Mouse (Mus musculus): ENCODE measurements around the gene Nipa1. TPM values are rescaled to one million over a fixed set of nuclear protein-coding genes. Genes with fewer than 3 reads are reported as not detected.

Gene Nipa1
- polyA plus RNA-seq, 1 experiment: 2.3 TPM

DNA sequence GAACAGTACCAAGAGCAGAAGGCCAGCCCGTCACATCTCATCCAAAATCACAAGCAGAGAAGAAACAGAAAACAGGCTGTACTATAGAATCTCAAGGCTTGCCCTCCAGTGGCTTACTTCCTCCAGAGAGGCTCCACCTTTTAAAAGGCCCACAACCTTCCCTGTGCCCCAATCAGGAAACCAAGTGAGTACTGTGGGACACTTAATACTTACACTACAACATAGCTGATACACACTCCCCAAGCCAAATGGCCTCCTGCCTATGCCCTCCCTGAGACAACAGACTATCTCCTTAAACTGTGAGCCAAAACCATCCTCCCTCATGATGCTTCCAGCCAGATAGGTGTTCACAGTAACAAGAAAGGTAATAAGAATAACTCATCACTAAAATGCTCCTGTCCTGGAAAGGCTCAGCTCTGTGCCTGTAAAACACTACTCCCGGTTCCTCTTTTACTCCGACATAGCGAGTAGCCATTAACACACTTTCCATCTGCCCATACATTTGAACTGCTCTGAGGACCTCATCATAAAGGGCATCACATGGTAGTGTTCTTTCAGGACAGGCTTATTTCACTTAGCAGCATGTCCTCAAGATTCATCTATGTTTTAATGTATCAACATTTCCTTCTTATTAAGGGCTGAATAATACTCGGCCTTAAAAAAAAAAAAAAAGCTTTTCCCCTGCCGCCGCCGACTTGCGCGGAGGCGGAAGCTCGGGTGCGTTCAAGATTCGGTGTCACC lies 6.3 kb downstream of the Nipa1 start:
- Histone ChIP-seq H3K4me3 (ENCODE audit: low read depth, low read length) (no peak overlapping the region), H3K27me3 (ENCODE audit: control insufficient read depth, insufficient read depth, low read length, poor library complexity, severe bottlenecking) (no peaks in the 10 kb centered on the region; the same call in 1 of the 2 replicates), H3K9me3 (replicated peaks; ENCODE audit: control insufficient read depth, insufficient read depth, low read length, poor library complexity, severe bottlenecking) (no peaks in the 10 kb centered on the region), H3K36me3 (ENCODE audit: control insufficient read depth, insufficient read depth, low read length, poor library complexity, severe bottlenecking) (no peaks in the 10 kb centered on the region), H3K4me1 (ENCODE audit: control insufficient read depth, insufficient read depth, low read length) (no peaks in the 10 kb centered on the region), H3K9ac (ENCODE audit: low read depth, poor library complexity, severe bottlenecking) (no peak overlapping the region), H3K27ac (ENCODE audit: insufficient read depth, low read length) (no peak overlapping the region)
- TF ChIP-seq POLR2A (IDR thresholded peaks at IDR 0.05; ENCODE audit: insufficient read depth, low read length): no peak
- no peak for TF ChIP-seq EP300 (IDR thresholded peaks at IDR 0.05; ENCODE audit: insufficient read depth, low read depth, low read length)
- no peak for TF ChIP-seq CTCF (IDR thresholded peaks at IDR 0.05; ENCODE audit: low read depth, low read length)

DNA sequence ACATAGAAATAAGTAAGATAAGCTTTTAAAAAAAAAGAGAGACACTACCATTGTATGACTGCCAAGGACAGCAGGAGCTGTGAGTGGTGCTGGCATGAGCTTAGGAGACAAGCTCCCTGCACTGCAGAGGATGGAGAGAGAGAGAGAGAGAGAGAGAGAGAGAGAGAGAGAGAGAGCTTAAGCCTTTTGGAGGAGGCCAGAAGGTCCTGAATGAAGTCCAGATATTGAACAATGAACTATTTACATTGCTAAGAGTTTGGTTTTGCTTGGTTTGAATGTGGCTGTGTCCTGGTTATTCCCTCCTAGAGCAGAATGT lies 8.8 kb downstream of the Nipa1 start:
- Histone ChIP-seq H3K9ac (ENCODE audit: low read depth, poor library complexity, severe bottlenecking) (no peak overlapping the region), H3K27ac (ENCODE audit: insufficient read depth, low read length) (no peak overlapping the region), H3K9me3 (replicated peaks; ENCODE audit: control insufficient read depth, insufficient read depth, low read length, poor library complexity, severe bottlenecking) (no peaks in the 10 kb centered on the region), H3K27me3 (ENCODE audit: control insufficient read depth, insufficient read depth, low read length, poor library complexity, severe bottlenecking) (no peaks in the 10 kb centered on the region; the same call in 1 of the 2 replicates), H3K4me3 (ENCODE audit: low read depth, low read length) (no peak overlapping the region), H3K36me3 (ENCODE audit: control insufficient read depth, insufficient read depth, low read length, poor library complexity, severe bottlenecking) (no peaks in the 10 kb centered on the region), H3K4me1 (ENCODE audit: control insufficient read depth, insufficient read depth, low read length) (no peaks in the 10 kb centered on the region)
- TF ChIP-seq EP300 (IDR thresholded peaks at IDR 0.05; ENCODE audit: insufficient read depth, low read depth, low read length) (no peak), POLR2A (IDR thresholded peaks at IDR 0.05; ENCODE audit: insufficient read depth, low read length) (no peak), CTCF (IDR thresholded peaks at IDR 0.05; ENCODE audit: low read depth, low read length) (no peak)

DNA sequence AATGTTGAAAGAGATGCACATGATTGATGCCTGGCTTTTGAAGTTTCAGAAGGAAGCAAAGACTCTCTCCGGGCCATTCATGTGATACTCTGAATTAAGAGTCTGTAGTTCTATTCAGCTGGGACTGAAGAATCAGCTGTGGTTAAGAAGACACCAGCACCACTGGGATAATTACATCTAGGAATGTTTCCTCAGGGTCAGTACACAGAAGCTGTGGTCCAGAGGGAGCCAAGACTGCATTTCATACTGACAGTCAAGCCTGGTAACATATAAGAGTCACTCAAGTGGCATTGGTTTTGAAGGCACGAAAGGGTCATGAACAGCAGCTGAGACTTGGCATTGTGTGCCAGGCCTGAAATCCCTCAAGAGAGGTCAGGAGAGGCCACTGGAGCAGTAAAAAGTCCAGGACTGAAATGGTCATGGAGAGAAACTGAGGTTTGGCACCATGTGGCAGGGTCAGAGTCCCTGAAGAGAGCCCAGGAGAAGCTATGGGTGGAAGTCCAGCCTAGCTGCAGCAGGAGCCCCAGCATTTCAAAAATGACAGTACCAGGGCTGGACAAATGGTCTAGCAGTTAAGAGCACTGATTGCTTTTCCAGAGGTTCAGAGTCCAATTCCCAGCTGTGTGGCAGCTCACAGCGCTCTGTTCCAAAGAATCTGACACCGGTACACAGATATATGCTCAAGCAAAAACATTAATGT lies 9.3 kb downstream of the Nipa1 start:
- no peaks in the 10 kb centered on the region for H3K9me3 ChIP-seq (replicated peaks; ENCODE audit: control insufficient read depth, insufficient read depth, low read length, poor library complexity, severe bottlenecking)
- no peak overlapping the region for H3K27ac ChIP-seq (ENCODE audit: insufficient read depth, low read length)
- H3K36me3 ChIP-seq (ENCODE audit: control insufficient read depth, insufficient read depth, low read length, poor library complexity, severe bottlenecking): no peaks in the 10 kb centered on the region
- TF ChIP-seq CTCF (IDR thresholded peaks at IDR 0.05; ENCODE audit: low read depth, low read length) (no peak), EP300 (IDR thresholded peaks at IDR 0.05; ENCODE audit: insufficient read depth, low read depth, low read length) (no peak), POLR2A (IDR thresholded peaks at IDR 0.05; ENCODE audit: insufficient read depth, low read length) (no peak)
- no peak overlapping the region for H3K4me3 ChIP-seq (ENCODE audit: low read depth, low read length)
- H3K4me1 ChIP-seq (ENCODE audit: control insufficient read depth, insufficient read depth, low read length): no peaks in the 10 kb centered on the region
- no peak overlapping the region for H3K9ac ChIP-seq (ENCODE audit: low read depth, poor library complexity, severe bottlenecking)
- H3K27me3 ChIP-seq (ENCODE audit: control insufficient read depth, insufficient read depth, low read length, poor library complexity, severe bottlenecking): no peaks in the 10 kb centered on the region; the same call in 1 of the 2 replicates

DNA sequence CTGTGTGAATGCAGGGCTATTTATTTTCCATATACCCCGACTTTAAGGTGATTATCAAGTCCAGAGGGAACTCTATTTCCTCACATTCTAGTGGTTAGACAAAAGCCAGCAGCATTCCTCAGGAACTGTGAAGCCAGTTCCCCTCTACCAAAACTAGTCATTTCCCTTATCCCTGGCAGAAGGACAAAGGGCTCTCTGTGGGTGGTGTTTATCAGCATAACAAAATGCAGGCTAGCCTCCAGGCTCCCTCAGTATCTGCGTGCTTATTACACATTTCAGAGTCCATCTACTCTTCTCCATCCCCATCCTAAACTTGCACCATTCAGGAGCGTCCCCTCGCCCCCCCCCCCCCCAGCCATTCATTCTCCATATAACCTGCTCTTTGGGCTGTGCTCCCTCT lies 20.8 kb downstream of the Nipa1 start:
- no peaks in the 10 kb centered on the region for H3K36me3 ChIP-seq (ENCODE audit: control insufficient read depth, insufficient read depth, low read length, poor library complexity, severe bottlenecking)
- no peaks in the 10 kb centered on the region for H3K9me3 ChIP-seq (replicated peaks; ENCODE audit: control insufficient read depth, insufficient read depth, low read length, poor library complexity, severe bottlenecking)
- no peak overlapping the region for H3K9ac ChIP-seq (ENCODE audit: low read depth, poor library complexity, severe bottlenecking)
- H3K4me1 ChIP-seq (ENCODE audit: control insufficient read depth, insufficient read depth, low read length): no peaks in the 10 kb centered on the region
- TF ChIP-seq POLR2A (IDR thresholded peaks at IDR 0.05; ENCODE audit: insufficient read depth, low read length) (no peak), EP300 (IDR thresholded peaks at IDR 0.05; ENCODE audit: insufficient read depth, low read depth, low read length) (no peak), CTCF (IDR thresholded peaks at IDR 0.05; ENCODE audit: low read depth, low read length) (no peak)
- no peak overlapping the region for H3K27ac ChIP-seq (ENCODE audit: insufficient read depth, low read length)
- no peaks in the 10 kb centered on the region for H3K27me3 ChIP-seq (ENCODE audit: control insufficient read depth, insufficient read depth, low read length, poor library complexity, severe bottlenecking)
- no peak overlapping the region for H3K4me3 ChIP-seq (ENCODE audit: low read depth, low read length)

DNA sequence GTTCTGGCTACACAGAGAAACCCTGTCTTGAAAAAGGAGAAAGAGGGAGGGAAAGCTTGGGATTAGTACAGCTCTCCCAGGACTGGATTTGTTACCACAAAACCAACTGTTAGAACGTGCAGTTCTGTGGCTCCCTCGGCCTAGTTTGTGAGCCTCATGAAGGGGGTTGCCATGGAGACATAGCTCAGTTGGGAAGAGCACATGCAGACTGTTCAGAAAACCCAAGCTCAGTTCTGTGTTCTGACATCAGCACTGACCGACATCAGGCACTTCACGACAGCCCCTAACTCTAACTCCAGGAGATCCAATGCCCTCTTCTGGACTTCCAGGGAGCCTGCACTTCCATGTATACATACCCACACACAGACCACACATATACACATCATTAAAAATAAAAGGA lies 24.7 kb downstream of the Nipa1 start:
- no peak overlapping the region for H3K9ac ChIP-seq (ENCODE audit: low read depth, poor library complexity, severe bottlenecking)
- no peak overlapping the region for H3K4me3 ChIP-seq (ENCODE audit: low read depth, low read length)
- no peaks in the 10 kb centered on the region for H3K4me1 ChIP-seq (ENCODE audit: control insufficient read depth, insufficient read depth, low read length)
- TF ChIP-seq EP300 (IDR thresholded peaks at IDR 0.05; ENCODE audit: insufficient read depth, low read depth, low read length) (no peak), POLR2A (IDR thresholded peaks at IDR 0.05; ENCODE audit: insufficient read depth, low read length) (no peak), CTCF (IDR thresholded peaks at IDR 0.05; ENCODE audit: low read depth, low read length) (no peak)
- no peak overlapping the region for H3K27ac ChIP-seq (ENCODE audit: insufficient read depth, low read length)
- no peaks in the 10 kb centered on the region for H3K36me3 ChIP-seq (ENCODE audit: control insufficient read depth, insufficient read depth, low read length, poor library complexity, severe bottlenecking)
- no peaks in the 10 kb centered on the region for H3K9me3 ChIP-seq (replicated peaks; ENCODE audit: control insufficient read depth, insufficient read depth, low read length, poor library complexity, severe bottlenecking)
- H3K27me3 ChIP-seq (ENCODE audit: control insufficient read depth, insufficient read depth, low read length, poor library complexity, severe bottlenecking): no peaks in the 10 kb centered on the region

DNA sequence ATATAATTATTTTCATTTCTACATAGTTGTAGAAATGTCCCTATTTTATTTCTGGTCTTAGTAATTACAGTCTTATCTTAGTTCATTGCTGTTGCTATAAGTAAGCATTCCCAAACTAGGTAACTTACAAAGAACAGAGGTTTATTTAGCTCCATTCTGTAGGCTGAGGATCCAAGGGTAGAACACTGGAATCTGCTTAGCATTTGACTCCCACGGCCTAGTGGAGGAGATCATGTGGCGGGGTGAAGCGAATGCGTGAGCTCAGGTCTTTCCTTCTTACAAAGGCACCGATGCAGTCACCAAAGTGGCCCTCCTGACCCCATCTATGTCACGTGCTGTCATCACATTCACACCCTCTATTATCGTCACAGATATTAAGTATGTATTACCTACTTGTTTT lies 27.9 kb downstream of the Nipa1 start:
- Histone ChIP-seq H3K27ac (ENCODE audit: insufficient read depth, low read length) (no peak overlapping the region), H3K4me1 (ENCODE audit: control insufficient read depth, insufficient read depth, low read length) (no peaks in the 10 kb centered on the region), H3K9ac (ENCODE audit: low read depth, poor library complexity, severe bottlenecking) (no peak overlapping the region), H3K27me3 (ENCODE audit: control insufficient read depth, insufficient read depth, low read length, poor library complexity, severe bottlenecking) (no peaks in the 10 kb centered on the region), H3K36me3 (ENCODE audit: control insufficient read depth, insufficient read depth, low read length, poor library complexity, severe bottlenecking) (no peaks in the 10 kb centered on the region), H3K4me3 (ENCODE audit: low read depth, low read length) (no peak overlapping the region), H3K9me3 (replicated peaks; ENCODE audit: control insufficient read depth, insufficient read depth, low read length, poor library complexity, severe bottlenecking) (no peaks in the 10 kb centered on the region)
- TF ChIP-seq EP300 (IDR thresholded peaks at IDR 0.05; ENCODE audit: insufficient read depth, low read depth, low read length): no peak
- no peak for TF ChIP-seq POLR2A (IDR thresholded peaks at IDR 0.05; ENCODE audit: insufficient read depth, low read length)
- TF ChIP-seq CTCF (IDR thresholded peaks at IDR 0.05; ENCODE audit: low read depth, low read length): no peak

Data from ES-Bruce4 (cell line).